17 mouse cellular contexts compared by ENCODE assay signal in the genomic region with DNA sequence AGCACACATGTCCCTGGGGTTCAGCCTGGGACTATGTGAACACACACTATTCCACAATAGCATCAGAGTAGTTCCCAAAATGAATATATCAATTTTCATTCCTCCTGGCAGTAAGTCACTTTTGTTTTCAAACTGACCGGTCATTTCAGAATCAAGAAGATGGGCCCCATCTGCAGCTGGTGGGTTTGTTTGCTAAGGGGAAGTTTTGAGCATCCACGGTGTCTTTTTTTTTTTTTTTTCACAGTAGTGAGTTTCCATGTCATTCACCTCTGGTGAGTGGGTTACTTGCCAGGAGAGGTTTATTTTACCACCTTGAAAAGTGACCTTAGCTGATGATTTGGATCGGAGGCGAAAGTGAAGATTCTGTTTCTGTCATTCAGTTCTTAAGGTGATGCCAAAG.
"Had no signal": no experiment of that assay in that cellular context is flagged by ENCODE, and none has a peak within 500 bp of the region (broad histone marks: within the 10 kb centered on the region; RNA-seq: fewer than 3 reads in every experiment).

No protein-coding gene starts in this region.

- H3K4me1 ChIP-seq: hindbrain, embryonic 15.5 days; intestine, embryonic 15.5 days; limb, embryonic 13.5 days; limb, embryonic 15.5 days; liver, embryonic 12.5 days had no signal

- H3K27ac ChIP-seq: heart, embryonic 10.5 days; hindbrain, embryonic 13.5 days; hindbrain, embryonic 15.5 days; intestine, embryonic 15.5 days; layer of hippocampus, adult 2 months; limb, embryonic 13.5 days; limb, embryonic 15.5 days; liver, embryonic 12.5 days; liver, embryonic 14.5 days had no signal

- H3K36me3 ChIP-seq: intestine, embryonic 15.5 days had no signal

- H3K4me2 ChIP-seq: heart, embryonic 12.5 days; hindbrain, embryonic 13.5 days; hindbrain, embryonic 15.5 days; intestine, embryonic 15.5 days; limb, embryonic 13.5 days; limb, embryonic 15.5 days; liver, embryonic 12.5 days had no signal

- H3K4me3 ChIP-seq: heart, embryonic 10.5 days; heart, embryonic 12.5 days; hindbrain, embryonic 13.5 days; hindbrain, embryonic 15.5 days; intestine, embryonic 15.5 days; layer of hippocampus, adult 2 months; limb, embryonic 13.5 days; limb, embryonic 15.5 days; liver, embryonic 12.5 days had no signal

- DNase-seq: gastrocnemius, postnatal 14 days; gastrocnemius, postnatal 36 days; kidney, adult 18-20 months; kidney, adult 8-10 months; kidney, postnatal 10 days; kidney, postnatal 4 days; left cerebral cortex, postnatal 4 days had no signal

- H3K27me3 ChIP-seq: heart, embryonic 12.5 days; hindbrain, embryonic 13.5 days; hindbrain, embryonic 15.5 days; intestine, embryonic 15.5 days; limb, embryonic 13.5 days; limb, embryonic 15.5 days; liver, embryonic 12.5 days had no signal

- H3K9me3 ChIP-seq: heart, embryonic 10.5 days; heart, embryonic 12.5 days; hindbrain, embryonic 13.5 days; hindbrain, embryonic 15.5 days; intestine, embryonic 15.5 days; limb, embryonic 13.5 days; limb, embryonic 15.5 days; liver, embryonic 12.5 days had no signal

- H3K9ac ChIP-seq: heart, embryonic 12.5 days; hindbrain, embryonic 13.5 days; hindbrain, embryonic 15.5 days; intestine, embryonic 15.5 days; limb, embryonic 13.5 days; limb, embryonic 15.5 days; liver, embryonic 12.5 days; liver, embryonic 14.5 days had no signal
